Mouse (Mus musculus): ENCODE results near the gene Dydc2. TPM values are rescaled to one million over a fixed set of nuclear protein-coding genes. Genes with fewer than 3 reads are reported as not detected.
A peak's percentile ranks its signal among the peaks of the same experiment; 100 is the strongest.

Dydc2 gene
- polyA plus RNA-seq, 1 experiment from 2014 or later: not detected

DNA sequence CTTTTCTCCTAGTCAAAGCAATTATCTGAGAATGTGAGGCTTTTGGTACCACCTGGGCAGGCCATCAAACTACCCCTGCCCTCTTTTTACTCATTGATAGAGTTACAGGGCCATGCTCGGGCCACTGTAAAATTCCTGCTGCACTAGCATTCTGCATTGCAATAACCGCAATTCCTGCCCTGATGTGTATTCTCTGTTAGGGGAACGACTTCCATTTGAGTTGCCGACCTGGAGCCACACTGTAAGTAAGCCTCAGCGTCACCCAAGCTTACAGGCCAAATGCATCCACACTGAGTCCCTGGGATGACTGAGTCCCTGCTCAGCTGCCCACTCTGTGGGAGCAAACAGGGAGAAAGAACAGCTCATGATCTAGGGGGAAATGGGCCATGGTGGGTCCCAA is 67.4 kb downstream of the Dydc2 start:
- no peak overlapping the region for H3K4me3 ChIP-seq (ENCODE audit: low read depth, low read length)
- DNase-seq (no peak), ATAC-seq (ENCODE audit: insufficient read depth) (no peak)
- no peaks in the 10 kb centered on the region for H3K9me3 ChIP-seq (ENCODE audit: low read depth, low read length)
- no peak for TF ChIP-seq CTCF (IDR thresholded peaks at IDR 0.05; ENCODE audit: low read depth)
- peak overlapping the region; percentile 59; the same call in 1 of the 2 replicates for H3K4me2 ChIP-seq
- H3K36me3 ChIP-seq (ENCODE audit: insufficient read depth): peaks cover 47% of the 10 kb centered on the region
- no peak overlapping the region for H3K9ac ChIP-seq
- peaks cover 19% of the 10 kb centered on the region for H3K4me1 ChIP-seq (ENCODE audit: insufficient read depth)
- peak overlapping the region; percentile 69; the same call in 1 of the 2 replicates for H3K27ac ChIP-seq (ENCODE audit: low read depth)
- H3K27me3 ChIP-seq (ENCODE audit: insufficient read depth, low read length): no peaks in the 10 kb centered on the region
- WGBS: 84% methylated on average over 5 of the region's 5 CpGs

DNA sequence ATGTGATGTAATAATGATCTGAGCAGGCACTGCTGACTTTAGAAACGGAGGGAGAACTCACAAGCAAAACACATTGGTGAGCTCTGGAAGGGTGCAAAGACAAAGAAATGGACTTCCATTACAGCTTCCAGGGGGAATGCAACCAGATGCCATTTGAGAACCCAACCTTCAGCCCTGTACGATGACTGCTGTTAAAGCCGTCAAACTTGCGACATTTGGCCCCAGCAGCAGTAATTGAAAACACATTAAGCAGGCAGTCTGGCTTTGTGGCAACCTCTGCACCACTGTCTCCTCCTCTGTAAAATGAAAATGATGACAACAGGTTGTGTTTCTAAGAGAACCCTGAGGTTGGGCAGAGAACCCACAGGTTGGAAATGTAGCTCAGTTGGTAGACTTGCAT is 68.2 kb downstream of the Dydc2 start:
- Histone ChIP-seq H3K9ac (no peak overlapping the region), H3K4me2 (no peak overlapping the region), H3K4me1 (ENCODE audit: insufficient read depth) (peaks cover 12% of the 10 kb centered on the region), H3K27ac (ENCODE audit: low read depth) (no peak overlapping the region), H3K27me3 (ENCODE audit: insufficient read depth, low read length) (no peaks in the 10 kb centered on the region), H3K4me3 (ENCODE audit: low read depth, low read length) (no peak overlapping the region), H3K36me3 (ENCODE audit: insufficient read depth) (peaks cover 54% of the 10 kb centered on the region), H3K9me3 (ENCODE audit: low read depth, low read length) (no peaks in the 10 kb centered on the region)
- 62% methylated on average over 4 of the region's 4 CpGs for WGBS
- ATAC-seq (ENCODE audit: insufficient read depth) (no peak), DNase-seq (no peak)
- no peak for TF ChIP-seq CTCF (IDR thresholded peaks at IDR 0.05; ENCODE audit: low read depth)

DNA sequence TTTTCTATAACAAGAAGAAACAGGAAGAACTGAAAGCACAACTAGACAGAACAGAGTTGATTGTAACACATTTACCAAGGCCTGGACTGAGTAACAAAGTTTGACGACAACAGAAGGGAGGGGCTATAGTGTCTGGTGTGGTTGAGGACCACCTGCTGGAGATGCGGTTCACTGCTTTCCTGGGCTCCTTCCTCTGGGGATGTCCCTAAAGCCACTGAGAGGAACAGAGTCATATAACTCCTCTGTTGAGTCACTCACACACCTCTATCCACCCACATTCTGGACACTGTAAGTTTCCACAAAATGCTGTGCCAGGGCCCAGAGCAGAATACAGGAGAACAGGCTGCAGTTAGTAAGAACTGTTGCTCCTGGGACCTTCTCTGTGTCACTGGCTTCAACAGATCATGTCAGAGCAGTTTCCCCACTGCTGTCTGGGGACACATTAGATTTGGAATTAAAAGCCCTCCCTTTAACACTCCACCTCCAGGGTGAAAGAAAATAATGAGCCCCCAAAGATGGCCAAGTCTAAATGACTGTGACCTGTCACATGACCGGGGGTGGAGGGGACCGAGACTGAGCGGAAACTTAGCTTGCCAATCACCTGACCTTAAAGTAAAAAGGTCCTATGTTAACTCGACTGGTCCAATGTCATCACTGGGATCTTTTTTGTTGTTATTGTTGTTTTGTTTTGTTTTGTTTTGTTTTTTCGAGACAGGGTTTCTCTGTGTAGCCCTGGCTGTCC is 68.9 kb downstream of the Dydc2 start:
- WGBS: 83% methylated on average over 7 of the region's 7 CpGs
- Histone ChIP-seq H3K9me3 (ENCODE audit: low read depth, low read length) (no peaks in the 10 kb centered on the region), H3K4me3 (ENCODE audit: low read depth, low read length) (no peak overlapping the region), H3K27ac (ENCODE audit: low read depth) (no peak overlapping the region), H3K4me1 (ENCODE audit: insufficient read depth) (peaks cover 5% of the 10 kb centered on the region), H3K4me2 (no peak overlapping the region), H3K9ac (no peak overlapping the region), H3K36me3 (ENCODE audit: insufficient read depth) (peaks cover 58% of the 10 kb centered on the region), H3K27me3 (ENCODE audit: insufficient read depth, low read length) (no peaks in the 10 kb centered on the region)
- no peak for ATAC-seq (ENCODE audit: insufficient read depth)
- TF ChIP-seq CTCF (IDR thresholded peaks at IDR 0.05; ENCODE audit: low read depth): no peak
- no peak for DNase-seq

Other genes starting within 250 kb of the Dydc2 start
- gene Sh2d4b, start 175.9 kb downstream of the Dydc2 start, polyA plus RNA-seq (2014; fragmentation: Nextera tagmentation; extraction: Ambion mirVana): 0.74 and 0.79 TPM in 2 replicates
- gene Tspan14, start 102.4 kb downstream of the Dydc2 start, polyA plus RNA-seq (2014; fragmentation: Nextera tagmentation; extraction: Ambion mirVana): 104 and 105 TPM in 2 replicates
- 167 and 173 TPM in 2 replicates for gene Fam213a, start 55.4 kb downstream of the Dydc2 start, polyA plus RNA-seq (2014; fragmentation: Nextera tagmentation; extraction: Ambion mirVana)
- not detected in 2 replicates for gene Dydc1, start 3.7 kb upstream of the Dydc2 start, polyA plus RNA-seq (2014; fragmentation: Nextera tagmentation; extraction: Ambion mirVana)
- gene Mat1a, start 35.8 kb upstream of the Dydc2 start, polyA plus RNA-seq (2014; fragmentation: Nextera tagmentation; extraction: Ambion mirVana): 2.6 and 4.0 TPM in 2 replicates
- gene Sftpa1, start 62.6 kb upstream of the Dydc2 start, polyA plus RNA-seq (2014; fragmentation: Nextera tagmentation; extraction: Ambion mirVana): 28.1 and 29.4 TPM in 2 replicates
- not detected in 2 replicates for gene Mbl1, start 82.2 kb upstream of the Dydc2 start, polyA plus RNA-seq (2014; fragmentation: Nextera tagmentation; extraction: Ambion mirVana)
- gene Sftpd, start 115.9 kb upstream of the Dydc2 start, polyA plus RNA-seq (2014; fragmentation: Nextera tagmentation; extraction: Ambion mirVana): not detected in 2 replicates
- 0.17 TPM in 1 of 2 replicates, not detected in the other for gene Gm2832, start 209.6 kb upstream of the Dydc2 start, polyA plus RNA-seq (2014; fragmentation: Nextera tagmentation; extraction: Ambion mirVana)

Data from lung, embryonic 14.5 days (tissue).